Mouse (Mus musculus) megakaryocyte, embryonic 14.5 days (primary cell): Measurements from ENCODE around the gene Drp2.

Experiments used
- FLI1 ChIP-seq: IDR thresholded peaks from 2 replicates; pipeline ENCODE4 v1.6.1; 2012; ENCODE audit warnings: low read length, inconsistent platforms, mixed read lengths
- GATA1 ChIP-seq: IDR thresholded peaks from 3 replicates; pipeline ENCODE4 v1.6.1; 2012; ENCODE audit warnings: mixed read lengths, low read length, inconsistent platforms, borderline replicate concordance

DNA sequence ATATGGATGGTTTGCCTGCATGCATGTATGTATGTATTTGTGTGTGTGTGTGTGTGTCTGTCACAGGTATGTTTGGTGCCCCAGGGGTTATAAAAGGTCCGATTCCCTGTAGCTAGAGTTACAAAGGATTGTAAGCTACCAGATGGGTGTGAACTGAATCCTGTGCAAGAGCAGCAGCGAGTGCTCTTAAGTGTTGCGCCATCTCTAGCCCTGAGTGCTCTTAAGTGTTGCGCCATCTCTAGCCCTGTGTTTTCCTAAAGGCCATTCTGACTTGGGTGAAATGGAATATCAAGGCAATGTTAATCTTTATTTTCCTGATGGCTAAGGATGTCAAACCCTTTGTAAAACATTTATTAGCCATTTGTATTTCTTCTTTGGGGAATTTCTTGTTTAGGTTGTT lies 45.0 kb upstream of the Drp2 start:
- TF ChIP-seq FLI1 (no peak), GATA1 (no peak)
